Mouse (Mus musculus): ENCODE data around the gene Ttc32.

DNA sequence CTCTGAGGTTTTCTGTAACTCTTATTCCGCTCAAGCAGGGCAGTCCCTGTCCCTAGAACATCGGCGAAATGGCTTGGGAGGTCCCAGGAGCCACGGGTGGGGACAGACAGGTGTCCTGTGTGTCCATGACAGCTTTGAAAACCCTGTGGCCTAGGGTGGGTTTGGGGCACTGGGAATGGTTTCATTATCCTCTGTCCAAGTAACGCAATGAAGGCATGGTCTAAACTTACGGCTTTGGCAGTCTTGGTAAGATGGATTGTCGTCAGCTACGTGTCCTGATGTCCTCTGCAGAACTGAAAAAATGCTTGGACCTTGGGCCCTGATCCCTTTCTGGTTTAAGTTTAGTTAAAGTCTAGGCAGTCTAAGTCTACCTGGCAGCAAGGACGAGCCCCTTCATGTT is 30.2 kb downstream of the Ttc32 start:
- no peak for TF ChIP-seq CTCF (IDR thresholded peaks at IDR 0.05; ENCODE audit: low read depth, low read length)
- no peak for TF ChIP-seq POLR2A (IDR thresholded peaks at IDR 0.05; ENCODE audit: insufficient read depth, low read length)
- TF ChIP-seq EP300 (IDR thresholded peaks at IDR 0.05; ENCODE audit: insufficient read depth, low read depth, low read length), result no peak

Data from ES-Bruce4 (cell line).